Mouse (Mus musculus) lung, postnatal 25 days (tissue): ENCODE data around the gene Ascl1.

Source experiments
- DNase-seq: peaks from one replicate; pipeline ENCODE4 v3.0.0; 2022; ENCODE audit warnings: low spot score

Ascl1 gene

DNA sequence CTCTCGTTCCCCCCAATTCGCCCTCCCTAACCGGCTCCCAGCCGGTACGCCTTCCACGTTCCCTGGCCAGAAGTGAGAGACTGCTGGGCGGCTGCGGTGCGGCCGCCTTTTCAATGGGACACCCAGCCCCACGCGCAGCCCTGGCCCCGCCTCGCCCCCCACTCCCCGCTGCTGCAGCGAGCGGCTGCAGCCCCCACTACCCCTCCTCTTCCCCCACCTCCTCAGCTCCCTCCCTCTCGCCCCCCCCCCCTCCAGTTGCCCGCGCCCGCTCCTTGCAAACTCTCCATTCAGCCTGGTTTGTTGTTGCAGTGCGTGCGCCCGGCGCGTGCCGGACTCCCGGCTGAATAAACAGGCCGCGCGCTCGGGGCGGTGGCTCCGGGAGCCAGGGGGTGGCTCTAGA lies at the start of gene Ascl1:
Ascl1 (minus strand) TSS at position 85 of the 400 bp plus-strand sequence.
- no peak for DNase-seq

- no peak for DNase-seq
Measured at GRCm38 (mm10) chr10:87534172-87534571, 40.7 kb upstream of the Ascl1 start.

DNA sequence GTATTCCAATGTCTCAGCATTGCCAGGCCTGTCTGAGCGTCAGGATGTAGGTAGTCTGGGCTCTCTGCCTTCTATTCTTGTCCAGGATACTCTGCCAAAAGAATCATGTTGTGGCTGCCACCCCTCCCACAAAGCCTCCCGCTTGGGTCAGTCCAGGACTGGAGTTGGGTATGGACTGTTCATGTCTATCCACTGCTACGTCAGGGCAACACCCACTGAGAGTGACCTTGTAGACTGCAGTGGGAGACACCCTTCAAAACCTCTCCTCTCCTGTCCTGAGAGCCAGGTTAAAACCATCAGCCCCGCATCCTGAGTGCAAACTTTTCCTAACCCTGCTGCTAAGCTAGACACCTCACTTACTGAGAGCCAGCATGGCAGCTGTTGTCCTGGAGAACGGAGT lies 28.2 kb upstream of the Ascl1 start, which contains the start of gene Pah:
Pah (plus strand) TSS at position 150 of the 400 bp plus-strand sequence.
- DNase-seq: no peak

DNA sequence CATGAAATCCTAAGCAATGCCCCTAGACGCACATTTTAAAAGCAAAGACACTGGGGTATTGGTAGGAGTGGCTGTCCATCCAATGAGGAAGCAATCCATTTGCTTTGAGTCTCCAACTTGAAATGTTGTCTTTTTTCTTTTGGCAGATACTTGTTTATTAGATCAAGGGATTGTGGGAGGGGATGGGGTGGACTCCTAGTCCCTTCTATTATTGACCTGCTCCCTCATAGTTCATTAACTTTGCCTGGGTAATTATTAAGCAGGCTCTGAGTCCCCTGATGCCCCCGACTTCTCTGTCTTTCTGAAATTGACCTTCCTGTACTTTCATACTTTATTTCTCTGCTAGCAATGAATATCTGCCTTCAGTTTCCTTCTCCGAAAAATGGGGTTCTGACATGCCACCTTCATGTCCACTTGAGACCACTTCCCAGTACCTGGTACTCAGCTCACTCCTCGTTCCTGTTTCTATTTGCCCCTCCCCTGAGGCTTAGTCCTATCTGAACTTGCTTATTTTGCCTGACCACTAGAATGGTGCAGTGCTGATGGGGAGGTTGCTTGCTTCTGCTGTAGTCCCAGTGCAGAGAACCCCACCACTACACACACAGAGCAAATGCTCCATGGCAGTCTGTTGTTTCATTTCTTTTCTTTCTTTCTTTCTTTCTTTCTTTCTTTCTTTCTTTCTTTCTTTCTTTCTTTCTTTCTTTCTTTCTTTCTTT lies 27.1 kb upstream of the Ascl1 start:
- DNase-seq: no peak

DNA sequence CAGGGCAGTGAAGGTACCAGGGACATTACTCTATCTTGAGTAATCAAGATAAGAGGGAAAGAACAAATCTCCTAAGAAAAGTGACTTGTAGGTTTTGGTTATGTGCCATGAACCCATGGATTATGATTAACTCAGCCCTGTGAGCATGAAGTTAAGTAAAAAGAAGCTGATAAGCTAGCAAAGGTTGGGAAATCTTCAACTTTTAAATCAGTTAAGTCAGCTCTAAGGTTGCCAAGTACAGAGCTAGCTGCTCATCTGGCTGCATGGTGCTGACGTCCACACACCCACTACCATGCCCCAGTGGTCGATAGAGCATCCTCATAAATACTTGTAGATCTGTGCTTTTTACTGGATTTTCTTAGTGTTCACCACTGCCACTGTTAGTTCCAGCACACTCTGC lies 25.1 kb upstream of the Ascl1 start:
- DNase-seq: no peak

DNA sequence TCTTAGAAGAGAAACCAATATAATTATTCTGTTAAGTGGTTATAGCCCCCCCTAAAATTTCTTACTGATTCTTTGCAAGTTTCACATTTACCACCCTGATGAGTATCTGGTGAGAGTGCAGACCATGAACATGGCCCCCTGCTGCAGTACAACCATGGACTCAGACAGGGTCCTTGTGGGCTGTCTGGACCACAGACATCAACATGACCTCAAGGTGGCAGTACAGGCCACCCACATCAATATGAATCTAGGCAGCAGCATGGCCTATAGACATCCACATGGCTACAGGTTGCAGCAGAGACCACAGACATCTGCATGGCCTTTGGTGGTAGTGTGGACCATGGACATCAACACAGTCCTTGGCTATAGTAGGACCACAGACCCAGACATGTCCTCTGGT lies 19.6 kb upstream of the Ascl1 start:
- no peak for DNase-seq

- no peak for DNase-seq
Measured at GRCm38 (mm10) chr10:87508581-87508980, 15.1 kb upstream of the Ascl1 start.

DNA sequence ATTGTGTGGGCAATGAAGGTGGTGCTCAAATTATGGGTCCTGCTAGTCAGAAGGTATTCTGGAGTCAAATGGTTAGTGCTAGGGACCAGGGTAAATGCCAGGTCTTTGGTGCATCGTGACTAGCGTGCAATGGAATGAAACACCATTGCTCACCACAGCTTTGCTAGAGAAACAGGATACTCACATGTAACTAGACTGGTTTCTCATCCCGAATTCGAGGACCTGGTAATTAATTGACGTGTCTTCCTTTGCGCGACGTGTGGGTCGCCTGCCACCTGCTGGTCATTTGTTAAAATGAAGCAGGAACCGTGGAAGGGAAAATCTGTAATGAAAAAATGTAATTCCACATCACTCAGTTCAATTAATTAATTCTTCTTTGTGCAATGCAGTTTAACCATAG lies 10.5 kb upstream of the Ascl1 start:
- DNase-seq: peak; percentile 9

GRCm38 (mm10) chr10:87502283-87502682 lies 8.8 kb upstream of the Ascl1 start:
- no peak for DNase-seq

GRCm38 (mm10) chr10:87501659-87502042 lies 8.2 kb upstream of the Ascl1 start:
- no peak for DNase-seq

DNA sequence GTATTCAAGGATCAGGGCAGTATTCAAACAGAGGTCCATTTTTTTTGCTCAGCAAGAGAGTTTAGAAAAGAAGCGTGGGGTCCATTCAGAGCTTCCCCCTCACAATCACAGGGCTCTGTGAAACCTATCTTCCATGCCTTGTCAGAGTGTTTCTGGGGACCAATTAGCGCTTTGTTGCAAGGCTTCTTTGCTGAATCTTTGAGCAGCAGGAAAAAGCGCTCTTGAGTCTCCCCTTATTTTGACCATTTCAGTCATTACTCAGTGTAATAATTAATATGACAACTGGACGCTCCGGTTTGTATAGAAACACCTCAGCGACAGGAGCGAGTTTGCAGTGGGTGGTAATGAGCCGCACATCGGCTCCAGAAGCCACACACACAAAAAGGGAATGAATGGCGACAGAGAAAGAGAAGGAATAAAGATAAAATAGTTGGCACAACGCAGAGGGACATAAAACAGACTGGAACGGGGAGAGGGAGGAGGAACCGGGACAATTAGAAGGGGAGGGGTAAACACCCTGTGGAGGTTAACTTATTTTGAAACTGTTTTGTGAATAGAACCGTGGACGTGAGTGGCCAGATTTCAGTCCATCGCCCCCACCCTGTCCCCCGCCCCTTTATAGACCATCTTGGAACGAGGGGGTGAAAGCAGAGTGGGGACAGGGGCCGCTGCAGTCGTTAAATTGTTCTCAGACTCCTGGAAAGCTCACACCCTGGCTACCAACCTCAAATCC lies 7.6 kb upstream of the Ascl1 start:
- no peak for DNase-seq

GRCm38 (mm10) chr10:87497056-87497455 lies 3.6 kb upstream of the Ascl1 start:
- DNase-seq: no peak

GRCm38 (mm10) chr10:87494596-87494995 lies 1.1 kb upstream of the Ascl1 start:
- no peak for DNase-seq

DNA sequence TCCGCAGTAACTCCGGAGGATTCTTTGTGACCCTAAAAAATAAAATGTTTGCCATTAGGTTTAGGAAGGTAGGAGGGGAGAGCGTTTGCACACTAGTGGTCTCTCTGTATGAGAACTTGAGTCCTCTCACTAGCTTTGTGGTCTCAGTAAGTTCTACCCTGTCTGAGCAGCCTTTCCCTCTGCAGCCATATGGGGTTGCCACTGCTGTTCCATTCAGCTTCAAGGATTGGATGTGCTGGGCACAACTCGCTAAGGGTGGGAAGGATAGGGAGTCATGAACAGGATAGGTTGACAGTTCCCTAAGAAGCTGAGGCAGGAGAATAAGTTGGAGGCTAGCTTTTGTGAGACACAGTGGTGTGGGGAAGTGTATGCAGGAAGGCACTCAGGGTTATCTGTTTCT lies 716 bp upstream of the Ascl1 start:
- no peak for DNase-seq

GRCm38 (mm10) chr10:87492661-87493551 lies 554 bp downstream of the Ascl1 start:
- no peak for DNase-seq

DNA sequence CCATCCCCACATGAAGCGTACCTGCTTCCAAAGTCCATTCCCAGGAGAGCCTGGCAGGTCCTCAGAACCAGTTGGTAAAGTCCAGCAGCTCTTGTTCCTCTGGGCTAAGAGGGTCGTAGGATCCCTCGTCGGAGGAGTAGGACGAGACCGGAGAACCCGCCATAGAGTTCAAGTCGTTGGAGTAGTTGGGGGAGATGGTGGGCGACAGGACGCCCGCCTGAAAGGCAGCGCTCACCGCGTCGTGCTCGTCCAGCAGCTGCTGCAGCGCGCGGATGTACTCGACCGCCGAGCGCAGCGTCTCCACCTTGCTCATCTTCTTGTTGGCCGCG lies 1.2 kb downstream of the Ascl1 start:
- no peak for DNase-seq

GRCm38 (mm10) chr10:87491485-87492040 lies 1.9 kb downstream of the Ascl1 start:
- no peak for DNase-seq

DNA sequence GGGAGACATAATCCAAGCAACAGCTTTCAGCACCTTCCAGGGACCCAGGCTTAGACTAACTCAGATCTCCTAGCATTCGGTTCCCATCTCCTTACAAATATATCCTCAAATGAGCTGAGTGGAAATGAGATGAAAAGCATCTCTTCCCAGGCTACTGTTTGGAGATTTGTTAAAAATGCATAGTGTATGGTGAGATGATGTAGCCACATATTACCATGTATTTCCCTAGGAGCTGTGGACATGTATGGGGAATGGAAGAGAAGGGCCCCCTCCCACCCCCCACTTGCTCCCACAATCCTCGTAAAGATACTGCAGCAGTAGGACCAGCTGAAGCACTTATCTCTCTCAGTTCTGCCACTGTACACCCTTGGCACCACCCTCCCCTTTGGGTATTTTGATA lies 3.1 kb downstream of the Ascl1 start:
- no peak for DNase-seq

- DNase-seq: no peak
Measured at GRCm38 (mm10) chr10:87489246-87490009, 4.0 kb downstream of the Ascl1 start.

- no peak for DNase-seq
Measured at GRCm38 (mm10) chr10:87488429-87489145, 4.9 kb downstream of the Ascl1 start.
